Mouse (Mus musculus): ENCODE results near the gene Sema6d.

GRCm38 (mm10) chr2:124684481-124684901, 594.7 kb downstream of the Sema6d start:
- TF ChIP-seq CTCF (conservative IDR thresholded peaks at IDR 0.05; ENCODE audit: insufficient read depth, insufficient read length, low read depth, low read length) (no peak), POLR2A (IDR thresholded peaks at IDR 0.05; ENCODE audit: low read depth, low read length) (no peak)
